Mouse (Mus musculus): Measurements from ENCODE around the gene R3hdml. TPM values are rescaled to one million over a fixed set of nuclear protein-coding genes. Genes with fewer than 3 reads are reported as not detected.

R3hdml gene
- polyA plus RNA-seq, 1 experiment from 2014 or later, result 0.29 TPM

- H3K4me2 ChIP-seq (replicated peaks), result no peak overlapping the region
- H3K36me3 ChIP-seq (replicated peaks; ENCODE audit: control insufficient read depth, insufficient read depth), result no peaks in the 10 kb centered on the region
- H3K9me3 ChIP-seq (ENCODE audit: control insufficient read depth, low read length), result no peaks in the 10 kb centered on the region
- H3K27me3 ChIP-seq (ENCODE audit: control insufficient read depth, insufficient read depth, low read length), result no peaks in the 10 kb centered on the region
- no peak for ATAC-seq (ENCODE audit: low FRiP score)
- no peak overlapping the region for H3K9ac ChIP-seq
- H3K4me1 ChIP-seq (replicated peaks; ENCODE audit: control insufficient read depth, insufficient read depth, low read length), result no peaks in the 10 kb centered on the region
- DNase-seq (ENCODE audit: low spot score), result no peak
- WGBS, result 94% methylated on average over 17 of the region's 17 CpGs
- H3K27ac ChIP-seq, result no peak overlapping the region
- no peak overlapping the region for H3K4me3 ChIP-seq (replicated peaks; ENCODE audit: low read length)
Observed at GRCm38 (mm10) chr2:163490656-163491055, 1.5 kb upstream of the R3hdml start.

GRCm38 (mm10) chr2:163491351-163491750 is 767 bp upstream of the R3hdml start:
- H3K4me2 ChIP-seq (replicated peaks), result no peak overlapping the region
- no peaks in the 10 kb centered on the region for H3K9me3 ChIP-seq (ENCODE audit: control insufficient read depth, low read length)
- H3K36me3 ChIP-seq (replicated peaks; ENCODE audit: control insufficient read depth, insufficient read depth), result no peaks in the 10 kb centered on the region
- DNase-seq (ENCODE audit: low spot score) (no peak), ATAC-seq (ENCODE audit: low FRiP score) (no peak; the same call in 1 of the 2 replicates)
- H3K27ac ChIP-seq, result no peak overlapping the region
- H3K27me3 ChIP-seq (ENCODE audit: control insufficient read depth, insufficient read depth, low read length), result no peaks in the 10 kb centered on the region
- 41% methylated on average over 7 of the region's 7 CpGs for WGBS
- H3K4me1 ChIP-seq (replicated peaks; ENCODE audit: control insufficient read depth, insufficient read depth, low read length), result no peaks in the 10 kb centered on the region
- H3K9ac ChIP-seq, result no peak overlapping the region
- H3K4me3 ChIP-seq (replicated peaks; ENCODE audit: low read length), result no peak overlapping the region

GRCm38 (mm10) chr2:163493031-163493430 is 913 bp downstream of the R3hdml start:
- Histone ChIP-seq H3K27me3 (ENCODE audit: control insufficient read depth, insufficient read depth, low read length) (no peaks in the 10 kb centered on the region), H3K9me3 (ENCODE audit: control insufficient read depth, low read length) (no peaks in the 10 kb centered on the region), H3K4me1 (replicated peaks; ENCODE audit: control insufficient read depth, insufficient read depth, low read length) (no peaks in the 10 kb centered on the region), H3K27ac (no peak overlapping the region), H3K36me3 (replicated peaks; ENCODE audit: control insufficient read depth, insufficient read depth) (no peaks in the 10 kb centered on the region), H3K4me2 (replicated peaks) (no peak overlapping the region), H3K4me3 (replicated peaks; ENCODE audit: low read length) (no peak overlapping the region), H3K9ac (no peak overlapping the region)
- DNase-seq (ENCODE audit: low spot score), result no peak
- no peak for ATAC-seq (ENCODE audit: low FRiP score)
- 10% methylated on average over 5 of the region's 5 CpGs for WGBS

- Histone ChIP-seq H3K27ac (no peak overlapping the region), H3K4me3 (replicated peaks; ENCODE audit: low read length) (no peak overlapping the region), H3K9ac (no peak overlapping the region), H3K27me3 (ENCODE audit: control insufficient read depth, insufficient read depth, low read length) (no peaks in the 10 kb centered on the region), H3K4me2 (replicated peaks) (no peak overlapping the region), H3K9me3 (ENCODE audit: control insufficient read depth, low read length) (no peaks in the 10 kb centered on the region), H3K4me1 (replicated peaks; ENCODE audit: control insufficient read depth, insufficient read depth, low read length) (no peaks in the 10 kb centered on the region), H3K36me3 (replicated peaks; ENCODE audit: control insufficient read depth, insufficient read depth) (no peaks in the 10 kb centered on the region)
- ATAC-seq (ENCODE audit: low FRiP score), result no peak
- DNase-seq (ENCODE audit: low spot score), result no peak
- 45% methylated on average over 5 of the region's 5 CpGs for WGBS
Observed at GRCm38 (mm10) chr2:163493976-163494375, 1.9 kb downstream of the R3hdml start.

GRCm38 (mm10) chr2:163494456-163494855 is 2.3 kb downstream of the R3hdml start:
- Histone ChIP-seq H3K4me3 (replicated peaks; ENCODE audit: low read length) (no peak overlapping the region), H3K9me3 (ENCODE audit: control insufficient read depth, low read length) (no peaks in the 10 kb centered on the region), H3K27me3 (ENCODE audit: control insufficient read depth, insufficient read depth, low read length) (no peaks in the 10 kb centered on the region), H3K36me3 (replicated peaks; ENCODE audit: control insufficient read depth, insufficient read depth) (no peaks in the 10 kb centered on the region), H3K4me2 (replicated peaks) (no peak overlapping the region), H3K9ac (no peak overlapping the region), H3K4me1 (replicated peaks; ENCODE audit: control insufficient read depth, insufficient read depth, low read length) (no peaks in the 10 kb centered on the region), H3K27ac (no peak overlapping the region)
- WGBS, result 49% methylated on average over 6 of the region's 6 CpGs
- DNase-seq (ENCODE audit: low spot score) (no peak), ATAC-seq (ENCODE audit: low FRiP score) (no peak)

GRCm38 (mm10) chr2:163502219-163502618 is 10.1 kb downstream of the R3hdml start:
- DNase-seq (ENCODE audit: low spot score), result no peak

GRCm38 (mm10) chr2:163503191-163503590 is 11.1 kb downstream of the R3hdml start:
- no peak overlapping the region for H3K27ac ChIP-seq
- ATAC-seq (ENCODE audit: low FRiP score), result no peak
- H3K36me3 ChIP-seq (replicated peaks; ENCODE audit: control insufficient read depth, insufficient read depth), result no peaks in the 10 kb centered on the region

More at GRCm38 (mm10) chr2:163502219-163502618, 10.1 kb downstream of the R3hdml start:
- Histone ChIP-seq H3K9me3 (ENCODE audit: control insufficient read depth, low read length) (no peaks in the 10 kb centered on the region), H3K4me2 (replicated peaks) (no peak overlapping the region), H3K4me1 (replicated peaks; ENCODE audit: control insufficient read depth, insufficient read depth, low read length) (no peaks in the 10 kb centered on the region), H3K27ac (no peak overlapping the region), H3K27me3 (ENCODE audit: control insufficient read depth, insufficient read depth, low read length) (no peaks in the 10 kb centered on the region), H3K36me3 (replicated peaks; ENCODE audit: control insufficient read depth, insufficient read depth) (no peaks in the 10 kb centered on the region), H3K4me3 (replicated peaks; ENCODE audit: low read length) (no peak overlapping the region), H3K9ac (no peak overlapping the region)
- 62% methylated on average over 2 of the region's 2 CpGs for WGBS
- ATAC-seq (ENCODE audit: low FRiP score), result no peak

GRCm38 (mm10) chr2:163506300-163507004 is 14.3 kb downstream of the R3hdml start, which contains the start of gene Hnf4a:
Gene Hnf4a (plus strand): TSS chr2:163506808.
- Histone ChIP-seq H3K4me1 (replicated peaks; ENCODE audit: control insufficient read depth, insufficient read depth, low read length) (no peaks in the 10 kb centered on the region), H3K27me3 (ENCODE audit: control insufficient read depth, insufficient read depth, low read length) (no peaks in the 10 kb centered on the region), H3K9me3 (ENCODE audit: control insufficient read depth, low read length) (no peaks in the 10 kb centered on the region), H3K9ac (no peak within 1 kb of the TSS), H3K27ac (no peak within 1 kb of the TSS), H3K36me3 (replicated peaks; ENCODE audit: control insufficient read depth, insufficient read depth) (no peaks in the 10 kb centered on the region), H3K4me3 (replicated peaks; ENCODE audit: low read length) (no peak within 1 kb of the TSS), H3K4me2 (replicated peaks) (no peak within 1 kb of the TSS)
- 82% methylated on average over 10 of the region's 10 CpGs for WGBS
- no peak for DNase-seq (ENCODE audit: low spot score)
- no peak for ATAC-seq (ENCODE audit: low FRiP score)

More at GRCm38 (mm10) chr2:163503191-163503590, 11.1 kb downstream of the R3hdml start:
- H3K9ac ChIP-seq, result no peak overlapping the region
- H3K9me3 ChIP-seq (ENCODE audit: control insufficient read depth, low read length), result no peaks in the 10 kb centered on the region
- no peaks in the 10 kb centered on the region for H3K4me1 ChIP-seq (replicated peaks; ENCODE audit: control insufficient read depth, insufficient read depth, low read length)
- H3K27me3 ChIP-seq (ENCODE audit: control insufficient read depth, insufficient read depth, low read length), result no peaks in the 10 kb centered on the region
- WGBS, result 77% methylated on average over 7 of the region's 7 CpGs
- no peak overlapping the region for H3K4me2 ChIP-seq (replicated peaks)
- DNase-seq (ENCODE audit: low spot score), result no peak
- H3K4me3 ChIP-seq (replicated peaks; ENCODE audit: low read length), result no peak overlapping the region

- no peak overlapping the region for H3K27ac ChIP-seq
- no peaks in the 10 kb centered on the region for H3K36me3 ChIP-seq (replicated peaks; ENCODE audit: control insufficient read depth, insufficient read depth)
- DNase-seq (ENCODE audit: low spot score) (no peak), ATAC-seq (ENCODE audit: low FRiP score) (no peak)
- H3K4me2 ChIP-seq (replicated peaks), result no peak overlapping the region
- WGBS, result 88% methylated on average over 7 of the region's 7 CpGs
- H3K9ac ChIP-seq, result no peak overlapping the region
- H3K4me1 ChIP-seq (replicated peaks; ENCODE audit: control insufficient read depth, insufficient read depth, low read length), result no peaks in the 10 kb centered on the region
- H3K4me3 ChIP-seq (replicated peaks; ENCODE audit: low read length), result no peak overlapping the region
- H3K9me3 ChIP-seq (ENCODE audit: control insufficient read depth, low read length), result no peaks in the 10 kb centered on the region
- H3K27me3 ChIP-seq (ENCODE audit: control insufficient read depth, insufficient read depth, low read length), result no peaks in the 10 kb centered on the region
Observed at GRCm38 (mm10) chr2:163525761-163526243, 33.7 kb downstream of the R3hdml start.
